Mouse (Mus musculus) c-Kit-positive CD71-negative TER-119-negative erythroid progenitor cells, embryonic 14.5 days (primary cell): Measurements from ENCODE around the gene Arrdc5.

Source experiments
- DNase-seq: peaks from one replicate; pipeline ENCODE4 v3.0.0-alpha.2; 2013; ENCODE audit warnings: low read depth

The Arrdc5 gene

GRCm38 (mm10) chr17:56300186-56300585 lies at the start of gene Arrdc5:
TSS of gene Arrdc5 (minus strand) at chr17:56300286.
- no peak for DNase-seq

GRCm38 (mm10) chr17:56348586-56348985 lies 48.5 kb upstream of the Arrdc5 start:
- DNase-seq: no peak

GRCm38 (mm10) chr17:56348128-56348527 lies 48.0 kb upstream of the Arrdc5 start:
- DNase-seq: no peak

GRCm38 (mm10) chr17:56345364-56345763 lies 45.3 kb upstream of the Arrdc5 start:
- no peak for DNase-seq

- no peak for DNase-seq
Observed at GRCm38 (mm10) chr17:56343466-56343865, 43.4 kb upstream of the Arrdc5 start.

- DNase-seq: no peak
Observed at GRCm38 (mm10) chr17:56340717-56341116, 40.6 kb upstream of the Arrdc5 start.

- DNase-seq: peak; percentile 57
Observed at GRCm38 (mm10) chr17:56338909-56339308, 38.8 kb upstream of the Arrdc5 start.

- no peak for DNase-seq
Observed at GRCm38 (mm10) chr17:56337791-56338190, 37.7 kb upstream of the Arrdc5 start.

- peak; percentile 50 for DNase-seq
Observed at GRCm38 (mm10) chr17:56337190-56337589, 37.1 kb upstream of the Arrdc5 start.

- no peak for DNase-seq
Observed at GRCm38 (mm10) chr17:56332987-56333386, 32.9 kb upstream of the Arrdc5 start.

- no peak for DNase-seq
Observed at GRCm38 (mm10) chr17:56331256-56331655, 31.2 kb upstream of the Arrdc5 start.

- DNase-seq: no peak
Observed at GRCm38 (mm10) chr17:56330345-56330744, 30.3 kb upstream of the Arrdc5 start.

- DNase-seq: no peak
Observed at GRCm38 (mm10) chr17:56329267-56329666, 29.2 kb upstream of the Arrdc5 start.

- no peak for DNase-seq
Observed at GRCm38 (mm10) chr17:56326153-56327147, 26.4 kb upstream of the Arrdc5 start.

GRCm38 (mm10) chr17:56325450-56326152 lies 25.5 kb upstream of the Arrdc5 start, which contains the start of gene Kdm4b:
TSS of gene Kdm4b (plus strand) at chr17:56326062.
- DNase-seq: peak; percentile 95

- DNase-seq: no peak
Observed at GRCm38 (mm10) chr17:56324419-56324818, 24.3 kb upstream of the Arrdc5 start.

- DNase-seq: no peak
Observed at GRCm38 (mm10) chr17:56309191-56309945, 9.3 kb upstream of the Arrdc5 start.

- no peak for DNase-seq
Observed at GRCm38 (mm10) chr17:56308088-56308487, 8.0 kb upstream of the Arrdc5 start.

GRCm38 (mm10) chr17:56305826-56306225 lies 5.7 kb upstream of the Arrdc5 start:
- DNase-seq: no peak

GRCm38 (mm10) chr17:56305156-56305555 lies 5.1 kb upstream of the Arrdc5 start:
- DNase-seq: no peak

GRCm38 (mm10) chr17:56304718-56305117 lies 4.6 kb upstream of the Arrdc5 start:
- DNase-seq: no peak
